Mouse (Mus musculus) urinary bladder, postnatal 4 days (tissue): ENCODE measurements around the gene Adk.

Experiments used
- DNase-seq, 2 experiments: peaks; one replicate each; pipeline ENCODE4 v3.0.0; 2021 to 2022; ENCODE audit warnings: low spot score in 2 of 2

Gene Adk

DNA sequence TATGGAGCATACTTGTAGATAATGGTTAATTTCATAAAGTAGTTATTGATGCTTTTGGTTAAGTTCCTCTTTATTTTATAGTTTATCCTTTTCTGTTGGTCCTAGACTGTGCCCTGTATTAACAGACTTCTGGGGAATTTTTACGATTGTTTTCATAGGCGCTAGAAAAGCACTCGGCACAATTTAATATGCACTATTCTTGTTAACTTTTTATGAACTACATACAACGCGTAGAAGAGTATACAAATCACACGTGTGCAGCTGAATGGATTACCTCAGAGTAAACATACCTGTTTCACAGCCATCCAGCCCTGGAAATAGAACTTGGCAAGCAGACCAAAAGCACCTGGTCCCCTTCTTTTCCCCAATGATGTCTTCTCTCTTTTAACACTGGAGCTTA is 99.7 kb downstream of the Adk start:
- no peak for DNase-seq

DNA sequence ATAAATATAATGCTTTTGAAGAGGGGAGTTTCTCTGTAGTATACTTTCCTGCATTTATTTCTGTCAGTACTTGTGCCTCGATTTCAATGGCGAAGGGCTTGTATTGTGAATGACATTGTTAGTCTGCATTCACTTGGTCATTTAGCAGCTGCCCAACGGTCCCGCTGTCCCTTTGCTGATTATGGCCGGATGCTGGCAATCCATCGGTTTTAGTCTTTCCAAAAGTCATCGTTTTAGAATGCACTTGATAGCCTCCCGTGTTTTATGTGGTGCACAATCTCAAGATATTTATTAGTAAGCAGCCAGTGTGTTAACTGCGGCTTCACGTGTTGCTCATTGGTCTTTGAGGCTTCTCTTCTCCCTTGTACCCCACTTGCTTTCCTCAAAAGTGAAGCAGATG is 113.3 kb downstream of the Adk start:
- DNase-seq = no peak

DNA sequence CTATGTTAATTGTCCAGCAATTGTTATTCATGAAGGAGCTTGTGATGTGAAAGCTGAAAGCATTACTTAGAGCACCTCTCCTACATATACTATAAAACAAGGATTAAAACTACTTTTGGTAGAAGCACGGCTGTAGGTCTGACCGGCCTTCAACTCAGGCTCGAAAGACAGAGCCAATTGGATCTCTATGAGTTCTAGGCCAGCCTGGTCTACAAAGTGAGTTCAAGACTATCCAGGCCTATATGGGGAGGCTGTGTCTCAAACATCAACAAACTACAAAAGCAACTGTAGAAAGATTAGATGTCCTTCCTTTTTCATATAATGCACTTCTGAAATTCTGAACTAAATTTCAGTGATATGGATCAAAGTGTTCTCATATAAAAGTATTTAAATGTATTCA is 113.7 kb downstream of the Adk start:
- no peak for DNase-seq

DNA sequence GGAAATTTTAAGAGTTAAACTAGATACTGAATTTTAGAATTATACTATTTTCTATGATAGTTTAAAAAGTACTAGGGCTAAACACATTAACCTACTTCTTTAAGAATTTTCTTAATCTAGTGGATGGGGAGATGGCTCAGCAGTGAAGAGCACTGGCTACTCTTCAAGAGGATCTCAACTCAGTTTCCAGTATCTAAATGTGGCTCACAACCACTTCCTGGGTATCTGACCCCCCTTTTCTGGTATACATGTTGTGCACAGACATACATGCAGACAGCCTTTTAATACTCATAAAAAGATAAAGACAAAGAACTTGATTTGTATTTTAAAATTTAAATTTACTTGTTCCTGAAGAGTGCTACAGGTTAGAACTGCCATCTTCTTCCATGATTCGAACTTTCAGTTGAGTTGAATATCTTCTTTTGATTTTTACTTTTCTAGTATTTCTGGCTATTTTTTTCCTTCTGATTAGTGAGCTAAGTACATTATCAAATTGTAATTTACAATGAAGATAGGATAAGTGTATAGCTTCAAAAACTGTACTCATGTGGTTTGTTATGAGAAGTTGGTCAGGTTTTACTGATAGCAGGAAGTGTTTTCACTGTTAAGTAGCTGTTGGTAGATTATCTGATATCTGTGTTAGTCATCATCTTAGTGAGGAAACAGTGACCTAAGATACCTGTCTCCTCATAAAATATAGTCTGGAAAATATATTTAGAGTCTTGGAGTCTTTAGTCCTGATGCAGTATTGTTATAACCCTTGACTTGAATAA is 121.8 kb downstream of the Adk start:
- no peak for DNase-seq

DNA sequence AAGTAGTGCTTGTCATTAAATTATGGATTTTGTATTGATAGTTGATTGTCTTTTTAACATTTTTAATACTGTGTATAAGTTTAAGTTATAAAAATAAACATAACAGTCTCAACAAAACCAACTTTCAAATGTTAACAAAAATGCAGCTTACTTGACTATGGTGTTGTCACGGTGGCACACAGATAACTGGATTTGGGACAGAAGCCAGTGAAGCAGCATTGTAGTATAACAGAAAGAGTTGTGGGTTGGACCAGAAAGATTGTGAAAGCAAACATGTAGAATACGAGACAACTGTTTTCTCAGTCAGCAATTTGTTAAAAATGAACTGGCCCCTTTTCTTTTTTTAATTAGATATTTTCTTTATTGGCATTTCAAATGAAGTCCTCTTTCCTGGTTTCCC is 122.4 kb downstream of the Adk start:
- DNase-seq = no peak

DNA sequence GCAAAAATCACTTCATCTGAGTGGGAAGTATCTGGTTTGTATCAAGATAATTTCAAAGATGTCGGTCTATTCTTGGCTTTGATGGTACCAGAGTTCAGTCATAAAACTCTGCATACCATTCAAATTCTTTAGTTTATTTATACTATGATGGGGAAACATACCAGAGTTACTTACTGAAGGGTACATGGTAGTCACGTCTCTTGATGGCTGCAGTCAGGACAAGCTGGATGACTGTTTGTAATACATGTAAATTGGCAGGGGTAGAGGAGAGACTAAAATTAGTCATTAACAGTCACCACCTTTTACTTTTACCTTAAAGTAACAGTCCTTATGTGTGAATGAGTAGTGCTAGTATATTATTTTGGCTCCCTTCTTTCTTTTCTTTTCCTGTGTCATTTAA is 125.4 kb downstream of the Adk start:
- DNase-seq = no peak

DNA sequence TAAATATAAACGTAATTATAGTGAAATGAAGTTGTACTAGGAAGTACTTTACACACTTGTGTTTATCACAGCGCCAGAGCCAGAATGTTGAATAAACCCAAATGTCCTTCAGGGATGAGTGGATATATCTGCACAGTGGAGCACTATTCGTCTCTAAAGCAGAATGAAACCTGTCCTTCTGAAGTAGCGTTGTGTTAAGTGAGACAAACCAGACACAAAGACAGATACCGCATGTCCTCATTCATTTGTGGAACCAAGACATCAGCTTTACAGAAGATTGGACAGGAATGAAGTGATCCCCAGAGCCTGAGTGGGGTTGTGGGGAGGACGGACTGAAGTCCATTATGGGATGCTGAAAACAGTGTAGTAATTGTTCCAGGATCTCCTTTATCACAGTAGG is 126.0 kb downstream of the Adk start:
- DNase-seq = no peak

DNA sequence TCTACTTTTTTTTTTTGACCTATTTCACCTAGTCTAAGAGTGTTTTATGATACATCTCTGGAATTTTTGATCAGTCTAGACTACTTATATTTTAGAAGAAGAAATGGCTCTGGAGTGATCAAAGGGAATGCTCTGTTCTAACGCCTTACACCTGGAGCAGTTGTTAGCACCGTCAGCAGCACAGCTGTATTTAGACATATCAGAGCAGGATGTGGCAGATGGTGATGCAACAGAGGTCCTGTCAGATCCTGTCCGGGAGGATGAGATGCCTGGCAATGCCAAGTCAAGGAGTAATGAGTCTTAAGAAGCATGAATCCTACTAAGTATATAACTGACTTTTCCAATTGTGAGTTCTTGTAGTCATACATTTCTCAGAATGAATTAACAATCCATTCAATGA is 128.7 kb downstream of the Adk start:
- DNase-seq = no peak

DNA sequence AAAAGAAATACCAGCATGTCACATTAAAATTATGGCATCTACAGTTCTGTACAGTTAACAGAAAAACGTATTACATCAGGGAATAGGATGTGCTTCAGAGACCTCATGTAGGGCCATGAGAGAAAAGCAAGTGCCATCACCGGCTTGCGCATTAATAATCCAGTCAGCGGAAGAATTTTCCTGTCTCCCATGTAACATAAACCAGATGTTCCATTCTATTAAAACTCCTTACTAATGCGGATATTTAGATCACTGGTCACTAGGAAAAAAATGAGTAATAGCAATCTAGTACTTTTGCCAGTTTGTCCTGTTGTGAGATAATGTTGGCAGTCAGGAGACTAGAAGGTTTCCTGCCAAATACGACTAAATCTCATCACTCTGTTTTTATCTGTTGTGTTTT is 139.6 kb downstream of the Adk start:
- DNase-seq = no peak

DNA sequence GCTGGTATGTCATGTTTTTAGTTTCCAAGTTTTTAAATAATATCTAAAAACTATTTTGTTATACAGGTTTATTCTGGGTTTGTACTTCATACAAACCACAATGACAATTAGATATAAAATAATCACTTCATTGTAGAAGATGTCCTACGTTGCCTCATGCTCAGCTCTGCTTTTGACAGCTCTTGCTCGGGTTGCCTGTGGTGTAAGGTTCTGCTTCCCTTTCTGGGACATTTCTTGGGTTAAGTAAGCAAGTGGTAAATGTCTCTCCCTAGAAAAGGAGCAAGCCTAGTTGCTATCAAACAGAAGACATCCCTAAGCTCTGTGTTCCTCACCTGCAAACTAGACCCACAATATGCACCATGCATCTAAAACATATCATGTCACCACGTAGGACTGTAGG is 140.4 kb downstream of the Adk start:
- DNase-seq = no peak

DNA sequence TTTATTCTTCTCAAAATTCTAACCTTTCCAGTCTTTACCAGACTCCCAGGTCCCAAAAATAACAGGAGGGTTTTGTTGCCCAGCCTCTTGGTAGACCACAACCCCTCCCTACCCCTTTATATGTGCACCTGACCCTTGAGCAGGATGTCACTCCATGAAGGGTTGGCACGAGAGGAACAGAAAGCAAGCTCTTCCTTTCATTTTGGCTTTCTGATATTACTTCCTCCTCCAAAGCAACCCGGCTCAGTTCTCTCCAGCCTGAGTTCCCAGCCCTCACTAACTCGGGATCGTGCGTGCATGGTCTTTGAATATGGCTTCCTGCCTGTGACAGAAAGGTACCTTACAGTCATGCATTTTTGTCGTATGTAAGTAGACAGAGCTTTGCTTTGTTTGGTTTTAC is 142.0 kb downstream of the Adk start:
- no peak for DNase-seq

DNA sequence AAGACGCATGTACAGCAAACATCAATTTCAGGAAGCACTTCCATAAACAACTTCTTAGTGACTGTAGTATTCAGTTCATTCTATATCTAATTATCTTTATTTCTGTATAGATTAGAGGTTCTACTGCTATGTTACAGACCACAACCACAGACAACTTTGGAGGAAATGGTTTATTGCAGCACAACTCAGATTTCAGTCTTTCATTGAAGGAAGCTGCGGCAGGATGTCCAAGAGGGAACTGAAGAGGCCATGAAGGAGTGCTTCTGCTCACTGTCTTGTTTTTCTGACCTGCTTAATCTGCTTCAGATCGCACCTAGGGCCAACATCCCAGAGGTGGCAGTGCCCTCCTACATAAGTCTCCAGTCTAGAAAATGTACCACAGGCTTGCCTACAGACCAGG is 148.5 kb downstream of the Adk start:
- no peak for DNase-seq

DNA sequence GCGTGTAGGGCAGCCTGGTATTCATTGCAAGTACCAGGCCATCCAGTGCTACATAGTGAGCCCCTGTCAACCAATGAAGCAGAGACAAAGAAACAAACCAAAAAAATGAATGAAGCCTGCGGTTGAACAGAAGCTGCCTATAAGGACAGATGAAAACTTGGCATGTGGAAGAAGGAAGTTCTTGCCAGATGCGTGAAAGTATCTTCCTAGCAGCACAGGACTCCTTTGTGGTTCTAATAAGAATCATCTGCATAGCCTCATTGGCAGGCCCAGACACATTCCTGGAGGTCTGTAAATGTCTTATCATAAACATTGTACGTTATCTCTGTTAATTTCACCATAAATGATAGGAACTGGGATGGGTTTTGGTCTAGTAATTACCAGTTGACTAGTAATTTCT is 154.1 kb downstream of the Adk start:
- no peak for DNase-seq

DNA sequence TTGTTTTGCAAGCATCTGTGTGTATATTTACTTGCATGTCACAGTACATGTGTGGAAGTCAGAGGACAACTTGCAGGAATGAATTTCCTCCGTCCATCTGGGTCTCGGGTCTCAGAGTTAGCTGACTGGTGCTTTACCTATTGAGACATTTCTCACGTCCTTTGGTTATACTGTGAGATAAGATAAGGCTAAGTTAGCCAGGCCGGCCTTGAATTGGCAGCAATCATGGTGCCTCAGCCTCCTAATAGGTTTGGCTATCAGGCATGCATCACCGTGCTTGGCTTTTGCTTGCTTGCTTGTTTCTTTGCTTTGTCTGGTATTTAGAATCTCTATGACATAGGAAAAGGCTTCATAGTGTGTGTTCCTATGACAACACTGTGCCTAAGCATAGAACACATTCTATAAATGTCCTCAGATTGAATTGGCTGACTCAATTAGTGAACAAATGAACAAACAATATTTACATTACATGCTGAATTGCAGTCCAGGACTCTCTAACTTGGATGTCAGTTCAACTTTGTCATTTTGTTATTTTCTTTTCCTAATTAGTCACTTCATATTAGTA is 169.3 kb downstream of the Adk start:
- no peak for DNase-seq

DNA sequence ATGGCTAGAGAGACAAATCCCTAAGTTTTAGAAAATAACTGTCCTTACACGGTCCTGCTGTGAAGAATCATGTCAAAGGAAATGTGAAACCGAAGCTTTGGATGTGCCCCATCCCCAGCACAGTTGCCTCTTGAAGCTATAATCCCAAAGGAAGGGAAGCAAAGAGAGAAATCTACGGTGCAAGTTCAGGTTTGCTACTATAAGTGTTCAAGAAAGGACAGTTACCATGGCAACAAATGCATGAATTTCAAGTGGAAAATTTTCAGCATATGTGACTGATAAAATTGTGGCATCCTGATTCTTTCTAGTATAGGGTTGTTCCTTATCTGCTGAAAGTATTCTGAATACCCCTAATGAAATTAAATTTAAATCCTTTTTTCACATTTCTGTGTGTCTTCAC is 169.8 kb downstream of the Adk start:
- DNase-seq = no peak

DNA sequence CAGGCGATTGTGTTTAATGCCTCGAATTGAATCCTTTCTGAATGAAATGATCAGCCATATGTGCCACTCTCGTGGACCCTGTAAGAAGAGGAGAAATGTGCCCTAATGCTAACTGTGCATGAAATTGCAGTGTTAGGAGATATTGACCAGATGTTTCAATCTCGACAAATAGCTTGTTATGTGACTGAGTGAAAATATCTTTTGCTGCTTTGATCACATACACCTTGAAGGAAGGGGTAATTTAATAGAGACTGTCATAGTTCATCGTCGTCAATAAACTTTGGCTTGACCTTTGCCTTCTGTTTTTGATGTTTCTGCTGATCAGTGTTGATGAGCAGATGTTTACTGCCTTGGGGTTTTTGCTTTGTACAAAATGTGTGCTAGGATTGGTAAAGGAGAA is 171.1 kb downstream of the Adk start:
- no peak for DNase-seq

DNA sequence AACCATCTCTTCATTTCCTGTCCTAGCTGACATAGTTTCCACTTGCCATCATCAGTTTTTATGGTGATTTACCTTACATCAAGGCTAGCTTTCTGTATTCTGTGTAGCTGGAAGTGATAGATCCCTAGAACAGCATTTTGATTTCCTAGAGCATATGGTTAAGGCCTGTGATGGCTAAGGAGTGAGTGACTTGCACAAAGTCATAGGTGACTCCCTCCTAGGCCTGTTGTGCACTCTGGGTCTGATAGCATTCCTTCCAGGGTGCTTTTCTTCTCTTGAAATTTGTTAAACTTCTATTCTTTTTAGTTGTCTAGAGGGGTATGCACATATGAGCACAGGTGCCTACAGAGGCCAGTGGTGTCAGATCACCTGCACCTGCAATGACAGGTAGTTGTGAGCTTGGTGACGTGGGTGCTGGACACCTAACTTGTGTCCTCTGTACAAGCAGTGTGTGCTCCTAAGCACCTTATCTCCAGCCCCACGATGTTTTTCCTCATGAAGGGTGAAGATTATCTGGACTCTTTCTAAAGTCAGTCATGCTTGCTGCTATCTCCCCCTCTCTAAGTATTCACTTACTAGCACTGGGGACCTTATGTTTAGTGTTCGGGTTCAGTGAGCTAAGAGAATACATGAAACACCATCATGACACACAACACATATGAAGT is 171.7 kb downstream of the Adk start:
- DNase-seq = no peak

DNA sequence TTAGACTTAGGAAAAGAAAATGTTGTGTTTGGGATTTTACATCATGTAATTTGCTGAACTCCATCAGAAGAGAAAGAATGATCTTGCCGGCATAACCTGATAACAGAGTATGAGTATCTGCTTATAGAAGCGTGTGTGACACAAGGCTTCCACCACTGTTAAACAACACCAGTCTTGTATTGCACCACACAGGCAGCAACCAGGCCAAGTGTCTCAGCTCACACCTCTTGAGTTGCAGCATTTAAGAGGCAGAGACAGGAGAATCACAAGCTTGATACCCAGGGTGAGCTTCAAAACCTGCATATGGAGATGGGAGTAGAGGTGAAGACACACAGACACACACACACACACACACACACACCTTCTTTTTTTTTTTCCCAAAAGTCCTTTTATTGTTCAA is 184.7 kb downstream of the Adk start:
- no peak for DNase-seq

DNA sequence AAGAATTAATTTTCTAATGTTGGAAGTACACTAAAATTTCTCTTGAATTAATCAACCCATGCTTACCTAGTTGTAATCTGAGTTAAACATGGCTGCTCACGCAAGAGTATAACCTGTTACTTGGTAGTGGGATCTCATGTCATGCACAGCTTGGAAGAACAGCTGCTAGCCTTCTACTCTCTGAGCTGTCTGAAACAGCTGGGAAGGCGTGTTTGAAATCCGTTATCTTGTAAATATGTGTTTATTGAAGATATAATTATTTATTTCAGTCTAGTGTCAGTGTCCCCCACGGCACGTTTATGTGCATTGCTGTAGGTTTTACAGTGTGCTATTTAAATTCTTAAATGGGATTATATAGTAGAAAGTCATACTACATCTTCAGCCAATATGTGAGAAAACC is 188.7 kb downstream of the Adk start:
- no peak for DNase-seq

DNA sequence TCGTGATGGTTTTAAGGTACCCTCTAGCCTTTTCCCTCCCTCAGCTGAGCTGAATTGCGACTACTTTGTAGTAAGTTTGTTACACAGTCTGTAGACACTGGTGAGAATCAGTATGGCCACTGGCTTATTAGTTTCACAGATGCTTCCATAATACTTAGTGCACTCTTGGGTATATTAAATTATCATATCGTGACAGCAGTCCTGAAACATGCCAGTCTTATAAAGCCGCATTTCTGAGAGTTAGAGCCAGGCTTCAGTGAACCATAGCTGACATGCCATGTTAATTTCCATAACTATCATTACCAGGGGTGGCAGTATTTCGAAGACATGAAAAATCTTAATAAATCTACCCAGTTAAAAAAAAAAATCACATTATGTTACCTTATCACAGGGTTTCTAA is 199.0 kb downstream of the Adk start:
- no peak for DNase-seq

DNA sequence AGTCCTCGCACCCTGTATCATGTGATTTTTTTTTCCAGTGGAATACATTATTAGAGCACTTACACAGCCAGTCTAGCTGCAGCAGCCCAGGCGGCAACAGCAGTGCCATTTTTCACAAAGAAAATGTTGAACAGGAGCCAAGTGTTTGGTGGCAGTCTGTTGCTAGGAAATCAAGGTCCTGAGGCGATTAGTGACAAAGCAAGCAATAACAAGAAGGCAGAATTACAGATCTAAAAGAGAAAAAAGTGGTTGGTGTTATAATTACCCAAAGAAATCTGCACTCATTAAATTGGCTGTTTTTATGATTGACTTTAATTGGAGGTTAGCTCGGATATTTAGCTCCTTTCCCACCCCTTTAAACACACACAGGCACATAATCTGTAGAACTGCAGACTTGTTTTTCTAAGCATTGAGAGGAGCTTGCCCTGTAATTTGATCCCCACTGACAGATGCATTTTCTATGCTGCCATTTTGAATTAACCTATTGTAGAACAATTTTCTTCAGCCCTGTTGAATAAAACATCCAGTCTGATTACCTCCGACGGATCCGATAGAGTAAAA is 200.0 kb downstream of the Adk start:
- no peak for DNase-seq

DNA sequence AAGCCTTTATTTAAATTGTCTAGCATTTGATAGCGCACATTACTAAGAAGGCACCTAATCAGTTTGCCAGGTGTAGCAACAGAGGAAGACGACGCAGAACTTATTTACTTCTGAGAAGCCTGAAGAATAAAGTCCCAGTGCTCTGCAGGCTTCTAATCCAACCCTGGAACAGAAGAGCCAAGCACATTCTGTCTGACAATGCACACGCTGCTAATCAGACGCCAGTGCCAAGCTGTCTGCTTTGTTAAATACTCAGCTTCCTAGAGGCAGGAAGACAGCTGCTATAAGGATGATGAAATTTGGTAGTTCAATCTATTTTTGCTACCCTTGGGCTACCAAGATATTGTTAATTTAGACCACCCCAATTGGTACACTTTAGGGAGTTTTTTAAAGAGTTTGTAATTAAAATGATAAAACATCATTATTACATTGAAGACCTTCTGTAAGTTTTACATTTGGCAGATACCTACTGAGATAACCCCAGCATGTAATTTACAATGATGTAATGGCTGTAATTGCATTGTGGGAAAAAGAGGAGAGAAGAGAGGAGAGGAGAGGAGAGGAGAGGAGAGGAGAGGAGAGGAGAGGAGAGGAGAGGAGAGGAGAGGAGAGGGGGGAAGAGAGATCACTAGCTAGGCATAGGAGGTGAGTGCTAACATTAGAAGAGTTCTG is 201.1 kb downstream of the Adk start:
- no peak for DNase-seq

DNA sequence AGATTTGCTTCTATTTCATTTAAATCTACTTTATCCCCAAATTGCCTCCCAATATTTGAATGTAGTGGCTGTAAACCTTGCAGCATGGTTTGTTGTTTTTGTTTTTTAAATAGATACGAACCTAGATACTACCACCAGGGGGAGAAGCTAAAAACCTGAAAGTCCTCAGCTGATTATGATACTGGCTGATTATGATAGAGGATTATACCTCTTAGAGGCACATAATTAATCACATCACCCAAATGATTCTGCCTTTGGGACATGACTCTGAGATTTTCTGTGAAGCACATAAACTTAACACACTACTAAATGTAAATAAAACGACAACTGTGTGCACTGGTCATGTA is 201.6 kb downstream of the Adk start:
- no peak for DNase-seq
